Mouse (Mus musculus) layer of hippocampus, postnatal 14 days (tissue): ENCODE results near the gene Cers6. TPM values are rescaled to one million over a fixed set of nuclear protein-coding genes. Genes with fewer than 3 reads are reported as not detected.

Experiments
- DNase-seq, 2 experiments: peaks; one replicate each; pipeline ENCODE4 v3.0.0; 2021 to 2022; ENCODE audit warnings: low spot score in 2 of 2, mixed read lengths in 1 of 2
- total RNA-seq, 2 experiments: library from RNA; stranded (reverse); gene quantifications; 2 replicates each; pipeline ENCODE4 v1.2.3; 2021

Gene Cers6
- total RNA-seq, 2 experiments from 2014 or later: 76.6 to 81.6 TPM

DNA sequence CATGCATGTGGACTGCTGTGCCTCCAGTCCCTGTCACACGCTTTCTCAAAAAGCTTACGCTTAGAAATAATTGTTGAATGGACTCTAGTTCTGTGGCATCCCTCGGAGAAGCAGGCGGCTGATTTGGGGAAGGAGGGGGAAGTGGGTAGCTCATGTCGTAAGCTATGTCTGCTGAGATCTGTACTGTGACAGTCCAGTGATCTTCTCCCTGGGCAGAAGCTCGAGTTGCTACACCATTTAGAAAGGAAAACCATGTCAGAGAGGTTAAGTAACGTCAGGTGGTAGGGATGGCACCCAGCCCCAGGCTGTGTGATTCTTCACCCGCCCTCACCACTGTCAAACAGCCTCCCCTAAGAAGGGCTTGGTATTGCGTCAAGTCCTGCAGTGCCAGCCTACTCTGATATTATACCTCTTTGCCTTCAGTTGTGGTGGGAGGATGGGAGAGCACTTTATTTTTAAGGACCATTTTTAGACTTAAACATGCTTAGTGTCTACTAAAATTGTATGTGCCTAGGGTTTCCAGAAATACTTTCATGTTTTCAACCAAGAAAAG lies 154.0 kb downstream of the Cers6 start:
- no peak for DNase-seq

DNA sequence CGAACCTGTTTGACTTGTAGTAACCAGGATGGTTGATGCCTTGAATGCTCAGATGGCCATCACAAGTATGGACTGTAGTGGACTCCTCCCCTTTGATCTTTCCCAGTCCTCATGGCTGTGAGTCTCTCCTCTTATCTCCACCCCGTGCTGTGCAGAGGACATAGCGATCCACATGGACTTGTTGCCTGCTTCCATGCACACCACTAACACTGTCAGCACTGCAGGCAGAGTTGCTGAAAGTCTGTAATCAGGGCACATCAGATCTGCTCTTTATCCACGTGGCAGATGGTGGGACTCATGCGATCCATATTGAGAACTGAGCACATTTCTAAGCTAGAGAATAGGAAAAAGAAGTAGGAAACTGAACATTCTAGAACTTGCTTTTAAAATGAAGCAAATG lies 154.6 kb downstream of the Cers6 start:
- peak in 1 of 2 experiments; percentile 28 for DNase-seq

DNA sequence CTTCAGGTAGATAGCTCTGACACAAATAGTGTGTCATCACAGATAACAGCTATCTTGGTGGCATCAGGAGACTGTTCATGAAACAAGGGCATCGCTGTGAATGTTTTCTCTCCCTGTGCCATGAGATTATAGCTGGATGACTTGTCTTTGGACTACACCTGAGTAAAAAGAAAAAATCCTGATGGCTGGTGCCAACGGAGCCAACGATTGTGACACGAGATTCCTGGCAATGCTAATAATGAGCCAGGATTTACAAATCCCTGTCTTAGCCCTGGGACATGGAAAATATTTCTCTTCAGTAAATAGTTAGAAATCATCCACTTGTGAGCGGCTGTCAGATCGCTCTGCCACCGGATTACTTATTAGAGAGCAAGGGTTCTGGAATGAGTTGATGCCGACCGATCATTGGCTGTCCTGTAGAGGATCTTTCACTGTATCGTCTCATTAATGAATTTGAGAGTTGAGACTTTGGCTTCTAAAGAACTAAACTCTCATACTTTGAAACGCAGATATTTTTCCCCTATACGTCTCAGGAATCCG lies 157.9 kb downstream of the Cers6 start:
- DNase-seq: no peak

DNA sequence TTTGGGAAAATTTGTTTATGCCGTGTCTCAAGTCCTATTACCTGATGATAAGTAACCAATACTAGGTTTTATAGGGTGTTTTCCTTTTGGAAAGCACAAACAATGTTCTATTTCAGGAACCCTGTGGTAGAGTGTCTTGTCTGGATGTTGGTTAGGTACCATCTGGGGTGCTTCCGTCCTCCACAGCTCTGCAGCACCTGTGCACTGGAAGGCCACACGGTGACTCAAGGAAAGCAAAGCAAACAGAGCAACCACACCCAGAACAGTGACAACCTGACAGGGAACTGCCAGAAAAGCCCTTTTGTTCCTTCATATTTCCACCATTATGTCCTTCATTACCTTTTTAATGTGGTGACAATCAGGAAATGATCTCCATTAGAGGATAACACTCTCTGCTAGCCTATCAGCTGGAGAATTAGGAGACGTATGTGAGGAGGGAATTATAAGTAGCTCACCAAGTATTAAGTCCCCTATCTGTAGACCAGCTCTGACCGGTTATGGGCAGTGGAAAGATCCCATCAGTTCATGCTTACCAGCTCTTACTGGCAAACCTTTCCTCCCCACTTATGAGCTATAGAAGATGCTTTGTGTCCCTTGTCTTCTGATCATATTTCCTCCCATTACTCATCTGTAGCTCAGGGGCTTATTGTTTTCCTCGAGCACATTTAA lies 158.7 kb downstream of the Cers6 start:
- no peak for DNase-seq

DNA sequence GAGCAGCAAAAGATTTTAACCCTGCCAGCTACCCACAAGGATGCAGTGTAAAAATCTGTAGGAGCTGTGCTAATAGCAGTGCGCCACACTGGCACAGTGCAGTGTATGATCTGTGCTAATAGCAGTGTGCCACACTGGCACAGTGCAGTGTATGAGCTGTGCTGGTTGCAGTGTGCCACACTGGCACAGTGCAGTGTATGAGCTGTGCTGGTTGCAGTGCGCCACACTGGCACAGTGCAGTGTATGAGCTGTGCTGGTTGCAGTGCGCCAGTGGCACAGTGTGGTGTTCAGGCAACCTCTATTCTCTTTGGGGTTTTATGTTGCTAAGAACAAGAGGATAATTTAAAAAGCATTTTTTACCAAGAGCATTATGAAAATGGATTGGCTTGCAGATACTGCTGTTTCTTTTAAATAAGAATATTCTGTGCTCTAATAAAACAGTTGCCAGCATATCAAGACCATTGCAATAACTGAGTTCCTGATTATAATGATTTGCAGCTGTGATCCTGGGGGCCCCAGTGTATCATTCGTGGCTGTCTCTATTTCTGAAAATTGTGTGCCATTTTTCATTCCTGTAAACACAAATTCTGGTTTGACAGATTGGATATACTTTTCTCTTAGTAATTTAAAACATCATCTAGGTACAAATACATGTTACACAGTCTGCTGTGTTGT lies 159.5 kb downstream of the Cers6 start:
- no peak for DNase-seq

DNA sequence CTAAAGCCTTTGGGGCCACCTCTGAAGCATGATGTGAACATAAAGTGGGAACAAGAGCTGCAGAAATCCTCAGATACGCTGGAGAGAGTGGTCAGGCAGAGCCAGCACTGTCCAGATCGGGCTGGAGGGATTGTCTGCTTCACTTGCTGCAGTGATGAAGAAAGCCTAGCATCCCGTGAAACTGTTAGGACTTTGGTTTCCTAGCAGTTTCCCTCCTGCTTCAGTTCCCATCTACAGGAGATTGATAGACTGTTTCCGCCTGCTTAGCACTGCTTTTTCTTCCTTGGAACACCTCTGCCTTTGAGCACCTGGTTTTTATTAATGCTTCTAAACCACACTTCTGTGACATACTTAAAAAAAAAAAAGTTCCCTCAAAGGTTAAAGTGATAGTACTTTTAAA lies 160.3 kb downstream of the Cers6 start:
- no peak for DNase-seq

DNA sequence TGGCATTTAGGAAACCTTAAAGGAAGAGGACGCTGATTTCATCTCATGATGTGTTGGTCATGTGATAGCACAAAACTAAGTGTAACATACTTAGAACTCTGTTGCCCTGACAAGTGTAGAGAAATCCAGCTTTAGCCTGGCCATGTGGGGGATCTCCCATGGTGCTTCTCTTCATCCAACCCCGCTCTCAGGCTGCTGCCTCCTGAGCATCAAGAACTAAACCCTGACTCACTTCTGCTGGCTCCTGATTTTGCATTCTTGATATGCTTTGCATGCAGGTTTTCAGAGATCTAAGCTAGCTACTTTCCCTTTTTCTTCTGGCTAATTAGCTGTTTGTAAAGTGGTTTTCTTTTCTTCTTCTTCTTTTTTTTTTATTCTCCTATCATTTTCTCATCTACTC lies 163.6 kb downstream of the Cers6 start:
- DNase-seq: no peak

DNA sequence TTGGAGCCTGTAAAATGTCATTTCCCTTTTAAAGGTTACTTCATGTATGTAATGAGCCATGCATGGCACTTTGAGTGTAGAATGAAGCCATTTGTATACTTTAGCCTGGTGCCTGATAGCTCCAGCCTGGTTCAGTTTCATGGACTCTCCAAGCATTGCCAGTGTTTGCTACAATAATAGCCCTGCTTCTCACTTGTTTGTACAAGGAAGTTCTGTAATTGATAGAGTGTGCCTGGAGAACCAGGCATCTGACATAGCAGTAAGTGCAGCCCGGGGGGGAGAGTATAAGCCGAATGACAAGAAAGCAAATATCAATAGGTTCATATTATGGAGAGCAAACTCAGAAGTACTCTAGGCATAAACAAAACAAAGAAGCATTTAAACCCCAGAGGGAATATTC lies 171.3 kb downstream of the Cers6 start:
- DNase-seq: no peak

DNA sequence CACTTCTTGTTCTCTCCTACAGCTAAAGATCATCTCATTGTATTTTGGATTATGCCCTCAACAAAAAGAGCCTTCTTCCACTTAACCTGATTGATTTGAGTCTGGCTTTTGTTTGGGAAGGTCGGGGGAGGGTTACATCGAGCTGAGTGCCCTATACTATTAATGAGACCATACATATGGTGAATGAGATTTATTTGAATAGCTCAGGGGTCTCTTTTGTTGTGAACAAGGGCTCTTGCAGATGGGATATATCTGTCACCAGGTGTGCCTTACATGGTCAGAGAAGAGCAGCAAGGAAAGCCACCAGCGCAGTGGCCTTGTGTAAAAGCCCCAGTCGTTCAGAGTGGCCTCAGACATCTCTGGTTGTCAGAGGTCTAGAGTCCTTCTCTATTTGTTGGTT lies 174.2 kb downstream of the Cers6 start:
- no peak for DNase-seq

DNA sequence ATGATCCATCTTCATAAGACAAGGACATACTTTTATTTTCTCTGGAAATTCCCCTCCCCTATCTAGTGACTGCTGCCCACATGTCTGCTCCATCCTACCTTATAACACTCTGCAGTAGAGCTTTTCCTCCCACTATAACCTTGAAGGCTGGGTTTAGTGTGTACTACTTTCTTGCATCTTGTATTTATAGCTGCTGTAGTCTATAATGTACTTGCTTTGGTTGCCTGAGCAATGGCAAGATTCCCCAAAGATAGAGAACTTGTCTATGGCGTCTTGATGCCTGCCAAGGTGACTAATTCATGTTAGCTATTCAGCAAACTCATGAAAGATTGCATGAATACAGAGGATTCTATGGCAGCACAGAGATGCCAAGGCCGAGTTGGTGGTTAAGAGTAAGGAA lies 176.1 kb downstream of the Cers6 start:
- DNase-seq: no peak

DNA sequence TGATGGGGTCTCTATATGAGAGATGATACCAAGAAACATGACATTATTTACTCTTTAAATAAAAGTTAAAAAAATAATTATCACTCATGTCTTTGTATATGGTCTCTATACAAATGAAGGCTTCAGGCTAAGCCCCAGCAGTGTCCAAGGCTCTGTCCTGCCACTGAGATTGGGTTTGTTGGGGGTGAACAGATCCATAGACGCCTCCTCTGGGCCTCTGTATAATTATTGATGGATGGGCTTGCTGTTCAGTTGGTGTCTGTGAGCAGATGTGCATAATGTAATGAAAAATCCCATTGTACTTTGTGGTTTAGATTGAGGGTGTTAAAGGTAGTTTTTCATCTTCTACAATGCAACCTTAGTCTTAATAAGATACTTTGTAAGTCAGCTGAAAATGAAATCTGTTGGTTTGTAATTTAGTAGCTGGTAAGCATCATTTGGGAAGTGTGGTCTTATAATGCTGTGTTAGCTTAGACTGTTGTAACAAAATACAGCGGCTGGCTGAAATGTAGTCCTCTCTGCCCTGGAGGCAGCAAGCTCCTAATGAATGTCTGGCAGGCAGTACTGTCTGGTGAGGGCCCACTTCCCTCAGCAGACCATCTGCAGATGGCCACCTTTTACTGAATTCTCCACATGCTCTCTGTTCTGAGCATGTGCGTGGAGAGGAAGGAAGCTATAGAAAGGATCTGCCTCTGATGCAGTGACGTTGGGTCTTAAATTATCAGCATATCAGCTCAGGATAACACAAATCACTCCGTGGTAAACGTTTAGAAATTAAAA lies 181.3 kb downstream of the Cers6 start:
- peak in 1 of 2 experiments; percentile 26 for DNase-seq

DNA sequence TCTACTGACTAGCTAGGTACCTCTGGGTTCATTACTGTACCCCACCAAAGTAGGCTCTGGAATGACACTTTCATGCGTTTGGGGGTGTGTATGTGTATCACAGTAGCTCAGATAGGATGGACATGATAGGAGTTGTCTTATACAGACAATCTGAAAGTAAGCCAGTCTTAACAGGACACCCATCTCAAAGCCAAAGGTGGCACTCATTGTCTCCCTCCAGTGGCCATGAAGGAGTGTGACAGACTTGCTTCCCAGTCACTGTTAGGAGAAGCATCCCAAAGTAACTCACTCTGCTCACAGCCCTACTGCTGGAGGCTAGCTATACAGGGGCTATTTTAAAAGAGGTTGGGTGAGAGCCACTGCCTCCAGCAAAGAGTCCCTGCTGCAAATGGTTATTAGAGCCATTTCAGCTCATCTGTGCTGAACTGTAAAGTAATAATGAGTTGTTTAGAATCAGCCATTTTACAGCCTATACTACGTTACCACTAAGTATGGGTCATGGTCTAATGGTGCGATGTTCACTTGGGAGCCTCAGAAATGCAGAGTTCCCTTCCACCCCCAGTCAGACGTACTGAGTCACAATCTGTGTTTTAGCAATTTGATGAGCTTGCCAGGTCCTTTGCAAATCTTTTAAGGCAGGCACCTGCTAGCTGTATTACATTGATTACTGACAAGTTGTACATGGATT lies 182.3 kb downstream of the Cers6 start:
- peak in 1 of 2 experiments; percentile 49 for DNase-seq

DNA sequence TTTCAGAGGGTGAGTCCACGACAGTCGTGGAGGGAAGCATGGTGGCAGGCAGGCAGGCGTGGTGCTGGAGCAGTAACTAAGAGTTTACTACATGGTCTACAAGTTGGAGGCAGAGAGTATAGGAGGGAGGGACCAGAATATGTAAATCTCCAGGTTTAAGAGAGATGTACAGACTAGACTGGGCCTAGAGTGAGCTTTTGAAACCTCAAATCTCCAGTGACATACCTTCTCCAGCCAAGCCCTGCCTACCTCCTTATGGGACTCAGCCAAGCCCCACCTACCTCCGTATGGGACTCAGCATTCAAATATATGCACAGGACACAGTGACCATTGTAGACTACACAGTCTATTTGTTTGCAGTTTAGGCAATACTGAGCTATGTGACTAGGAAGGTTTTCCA lies 184.7 kb downstream of the Cers6 start:
- no peak for DNase-seq

DNA sequence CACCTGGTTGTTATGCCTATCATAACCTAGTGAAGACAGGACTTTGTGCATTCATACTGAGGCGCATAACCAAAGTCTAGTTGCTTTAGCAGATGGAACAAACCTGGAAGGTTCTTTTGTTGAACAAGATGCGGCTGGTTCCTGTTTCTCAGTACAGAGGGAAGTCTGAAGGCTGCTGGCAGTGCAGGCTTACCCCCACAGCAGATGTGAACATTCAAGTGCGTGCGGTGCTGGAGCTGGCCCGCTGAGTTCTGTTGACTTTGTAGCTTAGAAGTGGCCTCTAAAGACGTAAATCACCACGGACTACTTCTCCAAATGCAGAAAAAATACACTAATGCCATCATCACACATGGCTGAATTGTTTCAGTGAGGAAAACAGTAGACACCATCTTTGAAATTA lies 186.1 kb downstream of the Cers6 start:
- DNase-seq: no peak

DNA sequence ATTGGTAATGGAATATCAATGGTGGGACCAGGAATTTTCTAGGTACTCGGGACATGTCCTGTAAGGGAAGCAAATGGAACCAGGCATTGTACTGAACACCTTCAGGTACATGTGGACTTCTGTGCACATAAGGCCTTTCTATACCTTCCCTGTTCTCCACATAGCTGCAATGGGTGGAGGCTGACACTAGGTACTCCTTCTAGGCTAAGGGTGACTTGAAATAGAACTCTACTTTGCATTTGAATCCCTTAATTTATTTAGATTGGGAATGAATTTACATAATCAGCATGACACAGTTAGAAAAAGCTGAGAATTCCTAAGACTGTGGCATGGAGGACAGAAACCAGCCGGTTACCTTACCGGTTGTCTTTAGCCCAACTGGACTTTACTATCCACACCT lies 186.6 kb downstream of the Cers6 start:
- no peak for DNase-seq

DNA sequence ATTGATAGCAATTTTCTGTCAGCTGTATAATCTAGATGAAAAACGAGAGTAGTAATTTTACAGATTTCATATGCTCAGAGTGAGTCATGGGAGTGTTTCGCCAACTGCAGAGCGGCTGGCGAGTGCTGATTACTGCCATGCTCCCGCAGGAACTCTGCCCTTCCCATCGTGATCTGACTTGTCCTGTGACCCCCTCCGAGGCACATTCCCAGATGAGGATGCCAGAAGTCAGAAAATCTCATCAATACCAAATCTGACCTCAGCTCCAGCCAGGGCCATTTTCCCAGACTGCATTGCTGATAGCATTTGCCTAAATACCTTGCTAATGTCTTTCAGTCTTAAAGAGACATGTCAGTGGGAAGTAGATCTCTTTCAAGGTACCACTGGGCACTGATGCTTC lies 187.9 kb downstream of the Cers6 start:
- no peak for DNase-seq

DNA sequence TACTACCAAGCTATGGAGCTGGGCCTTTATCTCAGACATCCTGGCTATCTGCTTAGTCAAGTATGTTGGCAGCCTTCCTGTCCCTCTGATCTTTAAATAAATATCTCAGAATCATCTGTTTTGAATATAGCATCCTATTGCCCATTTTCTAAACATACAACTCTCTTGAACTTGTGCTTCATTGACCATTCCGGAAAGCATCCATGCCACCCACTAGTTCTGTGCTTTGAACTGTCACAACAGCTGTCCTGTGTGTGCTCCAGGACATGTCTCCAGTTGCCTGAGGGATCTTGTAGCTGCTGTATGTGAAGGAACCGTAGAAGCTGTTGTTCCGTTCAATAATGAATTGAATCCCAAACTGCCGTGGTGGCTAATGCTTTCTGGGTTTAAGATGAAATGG lies 188.9 kb downstream of the Cers6 start:
- no peak for DNase-seq

DNA sequence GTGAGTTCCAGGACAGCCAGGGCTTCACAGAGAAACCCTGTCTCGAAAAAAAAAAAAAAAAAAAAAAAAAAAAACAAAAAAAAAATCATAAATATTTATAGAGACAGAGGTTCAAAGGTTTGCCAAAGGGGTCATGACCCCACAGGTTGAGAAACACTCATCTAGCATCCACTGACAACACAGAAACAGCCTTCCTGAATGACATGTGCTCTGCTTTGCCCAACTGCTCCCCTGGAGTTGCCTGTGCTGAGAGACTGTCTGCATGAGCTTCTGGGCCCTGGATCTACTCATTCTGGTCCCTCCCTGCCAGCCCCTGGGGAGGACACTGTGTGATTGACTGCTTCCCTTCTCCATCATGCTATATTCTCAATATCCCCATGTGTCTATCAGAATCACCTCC lies 190.4 kb downstream of the Cers6 start:
- DNase-seq: no peak

DNA sequence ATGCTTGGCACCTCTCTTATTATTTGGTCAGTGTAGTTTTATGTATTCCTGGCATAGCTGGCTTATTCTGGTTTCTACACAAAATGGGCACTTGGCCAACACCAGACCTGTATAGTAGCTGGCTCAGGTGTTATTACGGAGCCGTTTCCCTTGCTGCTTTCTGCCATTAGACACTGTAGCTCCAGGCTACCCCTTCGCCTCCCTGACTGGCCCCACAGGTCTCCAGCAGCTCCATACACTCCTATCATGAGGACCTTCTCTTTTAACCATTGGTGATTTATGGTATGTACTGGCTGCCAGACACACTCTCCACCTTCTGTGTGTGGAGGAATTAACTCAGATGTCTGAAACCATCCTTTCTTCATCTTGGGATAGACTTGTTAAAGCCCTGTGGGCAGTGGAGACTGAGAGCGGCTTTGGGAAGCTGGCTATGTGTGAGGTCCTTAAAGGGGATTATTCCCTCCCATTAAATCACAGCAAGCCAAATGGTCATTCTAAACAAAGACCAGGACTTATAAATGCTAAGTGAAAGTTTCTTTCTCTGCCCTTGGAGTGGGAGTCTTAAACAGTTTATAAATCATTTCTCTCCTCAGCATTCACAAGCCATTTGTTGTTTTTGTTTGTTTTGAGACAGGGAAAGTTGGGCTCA lies 192.1 kb downstream of the Cers6 start:
- no peak for DNase-seq

DNA sequence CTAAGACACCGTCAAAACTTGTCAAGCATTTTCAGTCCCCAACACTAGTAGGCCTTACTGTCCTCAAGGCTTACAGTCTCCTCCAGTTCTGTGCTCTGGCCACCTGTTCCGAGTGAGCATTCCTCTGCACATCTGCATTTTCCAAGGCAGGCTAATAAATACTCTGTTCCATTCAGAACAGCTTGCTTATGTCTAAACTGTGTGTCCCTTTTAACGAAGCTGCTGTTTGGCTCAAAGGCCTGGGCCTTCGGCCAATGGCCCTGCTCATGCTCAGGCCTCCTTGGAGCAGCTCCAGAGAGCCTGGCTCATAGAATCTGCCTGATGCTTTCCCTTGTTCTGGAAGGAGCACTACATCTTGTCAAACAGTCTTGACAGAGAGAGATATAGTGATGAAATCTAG lies 193.0 kb downstream of the Cers6 start:
- DNase-seq: peak; percentile 43 to 75

DNA sequence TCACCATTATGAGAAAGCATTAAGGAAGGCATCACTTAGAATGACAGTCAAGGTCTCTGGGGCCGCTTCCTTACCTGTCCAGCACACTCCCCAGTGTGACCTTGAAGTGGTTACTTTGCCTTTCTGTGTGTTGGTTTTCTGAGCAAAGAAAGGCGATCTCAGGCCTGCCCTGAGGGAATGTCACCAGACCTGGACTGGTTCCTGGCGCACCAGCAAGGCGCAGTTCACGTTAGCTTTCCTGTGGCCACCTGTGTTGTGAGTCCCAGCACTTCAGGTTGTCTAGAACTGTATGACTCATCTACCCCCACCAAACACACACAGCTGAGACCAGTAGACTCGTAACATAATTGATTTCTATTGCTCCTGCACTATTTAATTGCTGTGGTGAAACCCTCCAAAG lies 193.9 kb downstream of the Cers6 start:
- DNase-seq: no peak
